ENCODE assay signal across 9 mouse cellular contexts in the genomic region with DNA sequence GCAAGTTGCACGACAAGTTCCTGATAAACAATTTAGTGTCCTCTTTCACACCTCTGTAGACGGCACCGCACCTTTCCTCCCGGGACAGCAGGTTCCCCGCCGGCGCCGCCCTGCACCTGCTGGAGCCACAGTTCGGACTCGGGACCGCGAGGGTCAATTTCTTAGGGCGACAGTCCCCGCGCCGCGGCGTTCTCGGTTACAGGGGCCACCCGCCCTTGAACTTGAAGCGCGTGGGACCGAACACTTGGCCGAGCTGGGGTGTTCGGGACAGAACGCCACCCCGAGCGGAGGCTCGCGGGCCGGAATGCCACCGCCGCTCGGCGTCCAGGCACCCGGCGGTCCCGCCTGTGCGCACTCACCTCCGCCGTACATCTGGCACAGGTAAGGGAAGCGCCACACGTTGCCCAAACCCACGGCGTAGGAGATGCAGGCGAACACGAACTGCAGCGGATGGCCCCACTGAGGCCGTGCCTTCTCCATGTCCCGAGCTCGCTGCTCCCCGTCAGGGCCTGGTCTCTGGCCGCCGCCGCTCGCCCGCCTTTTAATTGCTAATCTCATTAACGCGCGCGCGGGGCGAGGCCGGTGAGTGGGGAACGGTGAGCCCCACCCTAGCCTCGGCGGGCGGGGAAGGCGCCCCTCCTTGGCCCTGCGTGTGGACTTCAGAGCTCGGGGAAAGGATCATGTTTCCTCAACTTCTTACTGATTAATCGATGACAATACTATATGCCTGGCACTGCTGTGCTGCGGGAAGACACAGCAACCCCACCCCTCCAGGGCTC. TPM values are rescaled to one million over a fixed set of nuclear protein-coding genes. Genes with fewer than 3 reads are reported as not detected.
A peak's percentile ranks its signal among the peaks of the same experiment; 100 is the strongest.
DNase-seq lines count a peak whose midpoint lies in the region; ATAC-seq lines count a peak whose summit lies in the region.
"Had no signal": no experiment of that assay in that cellular context is flagged by ENCODE, and none has a peak within 500 bp of the region (broad histone marks: within the 10 kb centered on the region; RNA-seq: fewer than 3 reads in every experiment).

A gene (plus strand): TSS at position 113 of the 779 bp plus-strand sequence.
A gene (minus strand): TSS at position 559 of the 779 bp plus-strand sequence.

- peaks cover 8% of the 10 kb centered on the region for H3K4me1 ChIP-seq in forebrain, embryonic 16.5 days (replicated peaks; ENCODE audit: control insufficient read depth, insufficient read depth, low read length)
- H3K4me1 ChIP-seq in kidney, embryonic 16.5 days (ENCODE audit: insufficient read depth, low read length): 0 out of 2 replicates have a peak, but pooled peaks cover 5% of the 10 kb centered on the region

- DNase-seq in adrenal gland, adult (ENCODE audit: inconsistent age in 2 of 2, low spot score in 1 of 2): peak; percentile 7 to 42
- no peak for DNase-seq in adrenal gland, adult 8-10 months
- peak; percentile 26 for DNase-seq in adrenal gland, postnatal 25 days
- peak; percentile 6 for DNase-seq in lung, postnatal 14 days
- DNase-seq in spleen, adult 12 weeks (ENCODE audit: low spot score): peak; percentile 44
- no peak for DNase-seq in right cerebral cortex, postnatal 25 days

- peak; percentile 33; the same call in 1 of the 2 replicates for ATAC-seq in forebrain, embryonic 16.5 days
- peak; percentile 84 for ATAC-seq in kidney, embryonic 16.5 days (ENCODE audit: low FRiP score, low TSS enrichment)

- peak within 1 kb of the TSS; percentile 75 for H3K4me2 ChIP-seq in forebrain, embryonic 16.5 days (ENCODE audit: low read length)
- H3K4me2 ChIP-seq in kidney, embryonic 16.5 days (replicated peaks; ENCODE audit: low read depth, low read length): peak within 1 kb of the TSS; percentile 73

- H3K27ac ChIP-seq in forebrain, embryonic 16.5 days (ENCODE audit: low read length): no peak within 1 kb of the TSS
- no peak within 1 kb of the TSS for H3K27ac ChIP-seq in kidney, embryonic 16.5 days (ENCODE audit: low read length)

- WGBS in forebrain, embryonic 16.5 days: under 1% methylated on average over 73 of the region's 73 CpGs
- under 1% methylated on average over 73 of the region's 73 CpGs for WGBS in kidney, embryonic 16.5 days

- peaks cover 32% of the 10 kb centered on the region for H3K27me3 ChIP-seq in forebrain, embryonic 16.5 days (replicated peaks; ENCODE audit: control insufficient read depth, insufficient read depth, low read length)
- peaks cover 61% of the 10 kb centered on the region for H3K27me3 ChIP-seq in kidney, embryonic 16.5 days (ENCODE audit: insufficient read depth, low read length)

- H3K4me3 ChIP-seq in forebrain, embryonic 16.5 days (replicated peaks; ENCODE audit: low read length): peak within 1 kb of the TSS; percentile 46
- H3K4me3 ChIP-seq in kidney, embryonic 16.5 days (ENCODE audit: low read length): peak within 1 kb of the TSS; percentile 51

- peak within 1 kb of the TSS; percentile 45 for H3K9ac ChIP-seq in forebrain, embryonic 16.5 days (replicated peaks; ENCODE audit: low read depth, low read length)
- peak within 1 kb of the TSS; percentile 49 for H3K9ac ChIP-seq in kidney, embryonic 16.5 days (replicated peaks; ENCODE audit: low read length)

- H3K36me3 ChIP-seq in forebrain, embryonic 16.5 days (ENCODE audit: control insufficient read depth, insufficient read depth): no peaks in the 10 kb centered on the region
- H3K36me3 ChIP-seq in kidney, embryonic 16.5 days (ENCODE audit: insufficient read depth, low read length): no peaks in the 10 kb centered on the region

- no peaks in the 10 kb centered on the region for H3K9me3 ChIP-seq in forebrain, embryonic 16.5 days (ENCODE audit: control insufficient read depth, low read length)
- H3K9me3 ChIP-seq in kidney, embryonic 16.5 days (ENCODE audit: low read length): no peaks in the 10 kb centered on the region

RNA-seq across cellular contexts. Expression of the first gene that starts in this region (rescaled TPM):
- total RNA-seq in adrenal gland, adult 8-10 months (2022): under 1 TPM; 0.05 to 0.15 (median 0.11) TPM
- not detected in 2 replicates for total RNA-seq in adrenal gland, postnatal 25 days (2021)
- polyA plus RNA-seq in forebrain, embryonic 16.5 days (2015; fragmentation: Nextera tagmentation; extraction: Ambion mirVana): 0.15 and 0.50 TPM in 2 replicates
- 0.09 and 0.16 TPM in 2 replicates for polyA plus RNA-seq in kidney, embryonic 16.5 days (2015; fragmentation: Nextera tagmentation; extraction: Ambion mirVana)

RNA-seq across cellular contexts. Expression of the second gene that starts in this region (rescaled TPM):
- under 1 TPM in 2 of 4 experiments, not detected in 2; 0.10 to 0.17 TPM for total RNA-seq in adrenal gland, adult 8-10 months (2022)
- total RNA-seq in adrenal gland, postnatal 25 days (2021): not detected in 2 replicates
- polyA plus RNA-seq in forebrain, embryonic 16.5 days (2015; fragmentation: Nextera tagmentation; extraction: Ambion mirVana): 4.2 and 6.4 TPM in 2 replicates
- polyA plus RNA-seq in kidney, embryonic 16.5 days (2015; fragmentation: Nextera tagmentation; extraction: Ambion mirVana): 0.69 and 0.94 TPM in 2 replicates
- total RNA-seq: heart, adult 18-20 months had no signal

Comparison
In these comparisons a context has a peak if more than half of its experiments do, and no peak if none do; other contexts are left out.
1. DNase-seq: peak in adrenal gland, adult (2 of 2), lung, postnatal 14 days (single experiment) and spleen, adult 12 weeks (single experiment); none in adrenal gland, adult 8-10 months (single experiment) and right cerebral cortex, postnatal 25 days (single experiment).
2. Peak in DNase-seq in adrenal gland, postnatal 25 days; RNA of the genes that start here not detected or under 1 TPM.
3. Peak in ATAC-seq, H3K4me3 ChIP-seq, H3K9ac ChIP-seq and H3K4me2 ChIP-seq in kidney, embryonic 16.5 days; RNA of the genes that start here not detected or under 1 TPM.